17 mouse cellular contexts compared by ENCODE assay signal in the genomic region with DNA sequence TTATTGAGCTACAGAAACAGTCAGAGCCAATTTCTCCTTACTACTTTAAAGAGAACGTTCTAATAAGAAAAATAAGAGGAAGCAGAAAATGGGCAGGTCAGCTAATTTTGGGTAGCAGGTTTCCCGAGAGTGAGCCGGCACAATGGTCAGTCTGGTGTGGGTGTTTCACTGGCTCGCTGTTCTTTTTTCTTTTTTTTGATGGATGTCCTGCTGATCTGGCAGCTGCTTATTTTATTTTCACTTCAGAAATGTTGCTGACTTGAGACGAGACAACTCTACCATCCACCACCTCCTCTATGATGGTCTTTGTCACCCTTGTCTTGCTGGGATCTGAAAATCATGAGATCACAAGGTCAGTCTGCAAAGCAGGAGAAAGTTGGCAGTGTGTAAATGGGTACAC. TPM values are rescaled to one million over a fixed set of nuclear protein-coding genes. Genes with fewer than 3 reads are reported as not detected.
"Had no signal": no experiment of that assay in that cellular context is flagged by ENCODE, and none has a peak within 500 bp of the region (broad histone marks: within the 10 kb centered on the region; RNA-seq: fewer than 3 reads in every experiment).

No protein-coding gene starts in this region.

- DNase-seq: kidney, postnatal 14 days; kidney, postnatal 4 days; left cerebral cortex, postnatal 4 days; lung, adult 18-20 months; lung, postnatal 10 days; lung, postnatal 36 days; retina, postnatal 1 day; right cerebral cortex, postnatal 25 days; spleen, adult 18-20 months; thymus, adult 18-20 months; thymus, postnatal 36 days had no signal

RNA-seq across cellular contexts. Expression of a gene that starts 5.1 kb away (rescaled TPM):
- total RNA-seq: layer of hippocampus, adult 18-20 months; layer of hippocampus, postnatal 14 days; left cerebral cortex, adult 8-10 months; left cerebral cortex, postnatal 14 days; left cerebral cortex, postnatal 4 days; monocyte, adult 5-6 weeks; neutrophil, adult 5-6 weeks had no signal

RNA-seq across cellular contexts. Expression of a gene that starts 42.8 kb away (rescaled TPM):
- total RNA-seq: layer of hippocampus, adult 18-20 months; layer of hippocampus, postnatal 14 days; left cerebral cortex, adult 8-10 months; left cerebral cortex, postnatal 14 days; left cerebral cortex, postnatal 4 days; monocyte, adult 5-6 weeks; neutrophil, adult 5-6 weeks had no signal

RNA-seq across cellular contexts. Expression of a gene that starts 57.8 kb away (rescaled TPM):
- total RNA-seq: layer of hippocampus, adult 18-20 months; left cerebral cortex, postnatal 4 days; monocyte, adult 5-6 weeks; neutrophil, adult 5-6 weeks had no signal
